ENCODE assay signal across 11 mouse cellular contexts in the genomic region with DNA sequence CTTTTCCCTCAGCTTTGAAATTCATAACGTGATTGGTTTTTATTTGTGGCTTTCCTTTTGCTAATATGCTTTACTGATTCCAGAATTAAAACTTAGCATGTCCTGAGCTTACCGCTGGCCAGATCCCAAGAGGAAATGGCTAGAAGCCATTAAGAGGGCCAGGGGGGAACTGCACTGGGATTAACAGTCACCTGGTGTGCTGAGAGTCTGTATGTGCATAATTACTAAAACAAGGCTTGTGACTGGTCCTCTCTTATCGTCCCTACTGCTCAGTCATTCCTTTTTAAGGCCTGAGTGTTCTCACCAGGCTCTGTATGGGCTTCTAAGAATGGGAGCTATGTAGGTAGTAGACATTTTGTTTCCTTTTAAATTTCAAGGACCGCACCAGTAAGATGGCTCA. TPM values are rescaled to one million over a fixed set of nuclear protein-coding genes. Genes with fewer than 3 reads are reported as not detected.
A peak's percentile ranks its signal among the peaks of the same experiment; 100 is the strongest.
DNase-seq lines count a peak whose midpoint lies in the region; ATAC-seq and TF ChIP-seq lines count a peak whose summit lies in the region.
"Had no signal": no experiment of that assay in that cellular context is flagged by ENCODE, and none has a peak within 500 bp of the region (broad histone marks: within the 10 kb centered on the region; RNA-seq: fewer than 3 reads in every experiment).

No protein-coding gene starts in this region.

- 51% methylated on average over 4 of the region's 4 CpGs for WGBS in heart, embryonic 10.5 days
- 26% methylated on average over 4 of the region's 4 CpGs for WGBS in lung, postnatal 0 days

- no peak overlapping the region for H3K4me2 ChIP-seq in lung, postnatal 0 days (replicated peaks; ENCODE audit: low read depth, low read length)

- peak; percentile 36 for DNase-seq in gastrocnemius, adult 2 months
- DNase-seq in gastrocnemius, adult 8-10 months (ENCODE audit: low spot score in 2 of 2), result no peak
- no peak for DNase-seq in heart, embryonic 10.5 days (ENCODE audit: low spot score)
- DNase-seq in kidney, adult 8-10 months, result peak; percentile 63 to 76
- peak; percentile 79 for DNase-seq in lung, postnatal 0 days (ENCODE audit: low spot score)
- no peak for DNase-seq in embryo, embryonic 10.5 days (ENCODE audit: low spot score)
- DNase-seq in thymus, postnatal 0 days (ENCODE audit: low spot score), result no peak
- DNase-seq: cerebellum, adult 11-12 months had no signal

- peak; percentile 40; the same call in 1 of the 2 replicates for TF ChIP-seq EP300 in lung, postnatal 0 days (IDR thresholded peaks at IDR 0.05)

- peak; percentile 93 for ATAC-seq in lung, postnatal 0 days
- ATAC-seq in megakaryocyte progenitor cell, adult 5-6 weeks (replicated peaks; ENCODE audit: poor library complexity), result no peak
- ATAC-seq: CD4-positive, CD25-positive, alpha-beta regulatory T cell, adult 4 months had no signal

- TF ChIP-seq CTCF in gastrocnemius, adult 2 months (IDR thresholded peaks at IDR 0.05), result no peak
- no peak for TF ChIP-seq CTCF in lung, postnatal 0 days (IDR thresholded peaks at IDR 0.05)

- H3K4me3 ChIP-seq in gastrocnemius, adult 2 months, result no peak overlapping the region
- H3K4me3 ChIP-seq in heart, embryonic 10.5 days, result no peak overlapping the region
- H3K4me3 ChIP-seq in lung, postnatal 0 days (ENCODE audit: low read depth, low read length), result no peak overlapping the region
- H3K4me3 ChIP-seq: hindbrain, embryonic 10.5 days had no signal

- H3K36me3 ChIP-seq in heart, embryonic 10.5 days, result peaks cover 15% of the 10 kb centered on the region; the same call in 1 of the 2 replicates
- no peaks in the 10 kb centered on the region for H3K36me3 ChIP-seq in lung, postnatal 0 days (ENCODE audit: insufficient read depth, low read length)

- no peak overlapping the region for H3K9ac ChIP-seq in lung, postnatal 0 days (replicated peaks; ENCODE audit: low read depth)

- H3K27me3 ChIP-seq in heart, embryonic 10.5 days (ENCODE audit: insufficient read depth, poor library complexity, severe bottlenecking), result no peaks in the 10 kb centered on the region
- H3K27me3 ChIP-seq in lung, postnatal 0 days (replicated peaks; ENCODE audit: insufficient read depth, low read length), result no peaks in the 10 kb centered on the region

- H3K9me3 ChIP-seq in heart, embryonic 10.5 days, result no peaks in the 10 kb centered on the region
- no peaks in the 10 kb centered on the region for H3K9me3 ChIP-seq in lung, postnatal 0 days (ENCODE audit: low read length)
- H3K9me3 ChIP-seq: hindbrain, embryonic 10.5 days had no signal

- H3K27ac ChIP-seq in gastrocnemius, adult 2 months, result peak overlapping the region; percentile 58
- peak overlapping the region; percentile 62 for H3K27ac ChIP-seq in heart, embryonic 10.5 days
- H3K27ac ChIP-seq in lung, postnatal 0 days (ENCODE audit: low read length), result peak overlapping the region; percentile 57; the same call in 1 of the 2 replicates
- H3K27ac ChIP-seq: hindbrain, embryonic 10.5 days had no signal

- intact Hi-C loops in gastrocnemius, adult 2 months (cut with DNase I), result no loop called here

- H3K4me1 ChIP-seq in heart, embryonic 10.5 days, result peaks cover 23% of the 10 kb centered on the region
- H3K4me1 ChIP-seq in lung, postnatal 0 days (ENCODE audit: insufficient read depth, low read depth, low read length), result 0 out of 2 replicates have a peak, but pooled peaks cover 4% of the 10 kb centered on the region
- H3K4me1 ChIP-seq: hindbrain, embryonic 10.5 days had no signal

RNA-seq across cellular contexts. Expression of gene Slc16a1, which starts 23.5 kb away (rescaled TPM):
- total RNA-seq in gastrocnemius, adult 2 months (2021), result 10 to 100 TPM; 20.9 to 42.1 TPM
- 10 to 100 TPM; 22.5 to 27.1 (median 24.3) TPM for total RNA-seq in gastrocnemius, adult 8-10 months (2022)
- polyA plus RNA-seq in heart, embryonic 10.5 days (2016; fragmentation: Nextera tagmentation; extraction: Ambion mirVana), result 76.5 and 91.2 TPM in 2 replicates
- 17.2 and 17.5 TPM in 2 replicates for polyA plus RNA-seq in lung, postnatal 0 days (2015; fragmentation: Nextera tagmentation; extraction: Ambion mirVana)
- polyA plus RNA-seq in thymus, postnatal 0 days (2015; fragmentation: Nextera tagmentation; extraction: Ambion mirVana), result 82.5 and 84.3 TPM in 2 replicates
- total RNA-seq in megakaryocyte progenitor cell, adult 5-6 weeks (2015), result 59.7 and 60.3 TPM in 2 replicates
- total RNA-seq in megakaryocyte progenitor cell, adult 5-6 weeks (2017), result 92.8 and 104 TPM in 2 replicates

Comparison
In these comparisons a context has a peak if more than half of its experiments do, and no peak if none do; other contexts are left out.
1. DNase-seq: peak in gastrocnemius, adult 2 months (single experiment), kidney, adult 8-10 months (2 of 2) and lung, postnatal 0 days (single experiment); none in gastrocnemius, adult 8-10 months (0 of 2), heart, embryonic 10.5 days (single experiment), embryo, embryonic 10.5 days (single experiment) and thymus, postnatal 0 days (single experiment).
2. Peak in every context shown above with its lines, with median percentiles within 50 percentile points of each other: H3K27ac ChIP-seq.